Mouse (Mus musculus) CD8-positive naive resting alpha-beta T cell, adult 2 months (primary cell): ENCODE results near the gene Psme4.
"Not testable (repeated sequence)": the region's sequence is repeated elsewhere in the genome, so short reads cannot be mapped to it uniquely, and the experiment has no call there.

ENCODE experiments used
- DNase-seq, 2 experiments: peaks; one replicate each; pipeline ENCODE4 v3.0.0; 2022; ENCODE audit warnings: low read depth in 2 of 2, low spot score in 2 of 2

Gene Psme4

DNA sequence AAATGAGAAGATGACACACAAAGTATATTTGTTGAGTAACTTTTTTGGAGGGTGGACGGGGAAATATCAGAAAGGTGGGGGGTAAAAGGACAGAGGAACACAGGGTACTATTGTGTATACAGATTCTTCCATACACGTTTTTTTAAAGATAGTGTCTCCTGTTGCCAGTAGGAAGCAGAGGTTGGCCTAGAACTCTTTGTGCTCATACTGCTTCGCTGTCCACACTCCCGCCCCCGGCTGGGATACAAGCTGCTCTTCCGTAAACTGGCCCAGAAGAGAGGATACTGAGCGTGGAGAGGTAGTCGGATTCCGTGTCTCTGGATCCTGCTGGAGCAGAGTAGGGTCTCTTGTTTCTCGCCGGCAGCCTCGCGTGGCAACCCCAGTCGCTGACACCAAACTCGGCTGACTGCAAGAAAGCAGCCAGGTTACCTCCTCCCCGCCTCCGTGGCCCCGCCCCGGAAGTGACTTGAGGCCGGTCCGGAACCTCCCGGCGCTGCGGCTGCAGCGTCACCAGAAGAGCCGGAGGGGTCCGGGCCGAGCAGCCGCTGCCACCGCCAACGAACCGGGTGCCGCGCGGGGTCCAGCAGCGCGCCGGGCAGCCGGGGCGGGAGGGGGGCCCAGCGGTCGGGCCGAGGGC, at the start of gene Psme4:
Psme4 (plus strand) TSS at position 460 of the 637 bp plus-strand sequence.
- DNase-seq, result peak; percentile 84 to 90

GRCm38 (mm10) chr11:30723438-30723837, 48.1 kb upstream of the Psme4 start:
- no peak for DNase-seq

DNA sequence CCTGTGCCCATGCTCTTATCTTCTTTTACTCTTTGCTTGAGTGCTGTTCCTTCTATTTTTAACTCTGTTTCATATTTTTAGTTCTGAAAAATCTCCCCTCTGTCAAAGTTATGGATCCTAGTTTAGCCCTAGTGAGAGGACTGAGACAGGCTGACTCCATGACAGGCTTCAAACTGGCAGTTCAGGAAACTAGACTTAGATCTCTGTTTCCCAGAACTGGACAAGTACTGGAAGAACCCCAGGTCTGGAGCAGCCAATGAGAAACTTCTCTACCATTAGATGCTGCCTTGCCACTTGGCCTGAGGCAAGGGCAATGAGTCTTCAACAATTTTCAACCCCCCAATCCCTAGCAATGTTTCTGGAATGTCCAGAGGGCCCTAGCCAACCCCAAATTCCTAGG, 40.8 kb upstream of the Psme4 start:
- no peak for DNase-seq

GRCm38 (mm10) chr11:30733376-30733775, 38.1 kb upstream of the Psme4 start:
- no peak for DNase-seq

- DNase-seq, result no peak
Measured at GRCm38 (mm10) chr11:30743991-30744390, 27.5 kb upstream of the Psme4 start.

- no peak for DNase-seq
Measured at GRCm38 (mm10) chr11:30748938-30749337, 22.6 kb upstream of the Psme4 start.

DNA sequence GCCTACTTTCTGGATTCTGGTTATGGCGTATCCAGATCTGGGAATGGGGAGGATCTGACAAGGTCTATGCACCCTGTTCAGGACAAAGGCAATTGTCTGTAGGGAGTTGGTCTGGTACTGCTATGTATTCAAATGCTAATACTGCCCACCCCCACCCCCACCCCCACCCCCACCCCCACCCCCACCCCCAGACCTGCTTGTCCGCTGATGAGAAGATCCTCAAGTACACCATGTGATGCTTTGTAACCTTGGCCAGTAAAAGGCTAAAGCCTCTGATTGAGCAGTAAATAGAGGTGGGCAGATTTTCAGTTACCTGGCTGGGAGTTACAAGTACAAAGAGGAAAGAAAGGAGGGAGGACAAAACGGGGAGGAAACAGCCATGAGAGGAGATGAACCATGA, 21.9 kb upstream of the Psme4 start:
- DNase-seq, result no peak

- DNase-seq, result no peak
Measured at GRCm38 (mm10) chr11:30750039-30750823, 21.3 kb upstream of the Psme4 start.

GRCm38 (mm10) chr11:30752956-30753355, 18.6 kb upstream of the Psme4 start:
- no peak for DNase-seq

GRCm38 (mm10) chr11:30754486-30754854, 17.1 kb upstream of the Psme4 start:
- DNase-seq, result not testable (repeated sequence)

DNA sequence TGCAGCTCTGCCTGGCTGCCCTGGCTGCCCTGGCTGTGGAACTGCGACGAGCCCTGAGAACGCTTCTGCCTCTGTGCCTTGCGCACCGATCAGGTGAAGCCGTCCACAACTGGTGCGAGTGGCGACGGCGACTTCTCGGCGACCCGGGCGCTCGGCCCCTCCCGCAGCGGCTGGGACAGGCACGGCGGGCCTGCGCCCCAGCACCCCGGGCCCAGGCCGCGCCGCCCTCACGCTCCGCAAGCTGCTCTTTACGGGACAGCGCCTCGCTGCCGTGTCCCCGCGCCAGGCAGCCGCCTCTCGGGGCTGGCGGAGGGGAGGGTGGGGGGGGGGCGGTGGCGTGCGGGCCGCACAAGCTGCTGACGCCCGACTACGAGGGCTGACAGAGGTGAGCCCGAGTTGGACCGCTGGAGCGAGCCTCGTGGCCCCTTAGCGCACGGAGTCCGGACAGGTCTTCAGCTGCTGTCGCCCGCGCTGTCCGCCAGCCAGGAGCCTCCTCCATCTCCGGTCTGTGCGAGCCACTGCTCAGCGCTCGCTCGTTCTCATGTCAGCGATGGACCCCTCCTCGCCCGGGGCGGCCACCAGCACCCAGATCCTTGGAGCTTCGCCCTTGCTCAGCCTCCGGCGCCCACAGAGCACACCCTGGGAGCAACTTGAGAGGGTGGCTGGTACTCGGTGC, 16.5 kb upstream of the Psme4 start:
- no peak for DNase-seq

DNA sequence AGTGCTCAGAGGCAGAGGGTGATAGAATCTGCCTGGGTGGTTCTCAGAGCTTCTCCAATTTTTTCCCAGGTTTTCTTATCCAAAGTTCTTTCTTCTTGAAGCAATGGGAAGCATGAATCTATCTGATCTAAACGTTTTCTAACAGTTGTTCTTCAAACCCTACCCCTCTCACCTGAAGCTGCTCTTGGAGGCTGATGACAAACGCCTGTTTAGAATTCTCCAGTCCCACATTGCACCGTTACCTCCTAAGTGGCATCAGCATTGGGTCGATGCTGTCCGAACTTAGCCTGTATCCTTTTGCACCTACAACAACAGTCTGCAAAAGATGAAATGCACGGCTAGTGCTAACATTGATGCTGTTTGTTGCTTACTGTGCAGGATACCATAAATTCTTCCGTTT, 10.1 kb upstream of the Psme4 start:
- DNase-seq, result no peak

- no peak for DNase-seq
Measured at GRCm38 (mm10) chr11:30761891-30762290, 9.6 kb upstream of the Psme4 start.

- no peak for DNase-seq
Measured at GRCm38 (mm10) chr11:30765076-30765475, 6.5 kb upstream of the Psme4 start.

- no peak for DNase-seq
Measured at GRCm38 (mm10) chr11:30770817-30771216, 709 bp upstream of the Psme4 start.

GRCm38 (mm10) chr11:30771904-30772581, 517 bp downstream of the Psme4 start:
- peak; percentile 13 to 33 for DNase-seq

GRCm38 (mm10) chr11:30772777-30773417, 1.4 kb downstream of the Psme4 start:
- DNase-seq, result no peak

DNA sequence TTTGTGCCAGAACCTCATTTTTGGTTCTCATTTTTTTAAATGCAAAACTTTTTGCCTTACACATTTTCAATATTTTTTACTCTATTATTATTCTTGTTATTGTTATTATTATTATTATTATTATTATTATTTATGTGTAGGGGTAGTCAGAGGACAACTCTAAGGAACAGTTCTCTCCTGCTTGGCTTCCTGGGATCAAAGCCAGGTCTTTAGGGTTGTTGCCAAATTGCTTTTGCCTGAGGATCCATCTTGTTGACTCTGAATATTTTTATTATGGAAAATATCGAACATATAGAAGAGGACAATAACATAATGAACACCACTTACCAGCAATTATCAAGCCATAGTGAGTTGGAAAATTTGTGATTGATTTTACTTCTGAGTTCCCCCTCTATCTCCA, 3.1 kb downstream of the Psme4 start:
- no peak for DNase-seq

- DNase-seq, result no peak
Measured at GRCm38 (mm10) chr11:30777498-30777897, 6.0 kb downstream of the Psme4 start.

GRCm38 (mm10) chr11:30780893-30781292, 9.4 kb downstream of the Psme4 start:
- no peak for DNase-seq

DNA sequence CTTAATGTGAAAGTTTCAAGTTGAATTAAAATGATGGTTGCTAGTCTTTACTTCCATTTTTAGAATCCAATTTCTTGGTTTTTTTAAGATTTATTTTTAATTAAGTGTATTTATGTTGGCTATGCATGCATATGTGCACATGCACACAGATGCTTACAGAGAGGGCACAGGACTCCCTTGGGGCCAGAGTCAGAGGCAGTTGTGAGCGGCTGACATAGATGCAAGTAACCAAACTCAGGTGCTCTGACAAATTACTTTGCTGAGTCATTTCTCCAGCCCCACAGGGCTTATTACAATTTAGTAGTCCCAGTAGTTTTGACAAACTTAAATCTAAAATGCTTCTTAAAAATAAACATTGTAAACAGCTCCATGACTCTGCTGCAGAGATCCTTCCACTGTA, 10.1 kb downstream of the Psme4 start:
- no peak for DNase-seq
